Mouse (Mus musculus) kidney, postnatal 10 days (tissue): ENCODE data around the gene Chrna9.

Experiments
- DNase-seq: peaks from one replicate; pipeline ENCODE4 v3.0.0; 2021; ENCODE audit warnings: mixed read lengths

Chrna9 gene

DNA sequence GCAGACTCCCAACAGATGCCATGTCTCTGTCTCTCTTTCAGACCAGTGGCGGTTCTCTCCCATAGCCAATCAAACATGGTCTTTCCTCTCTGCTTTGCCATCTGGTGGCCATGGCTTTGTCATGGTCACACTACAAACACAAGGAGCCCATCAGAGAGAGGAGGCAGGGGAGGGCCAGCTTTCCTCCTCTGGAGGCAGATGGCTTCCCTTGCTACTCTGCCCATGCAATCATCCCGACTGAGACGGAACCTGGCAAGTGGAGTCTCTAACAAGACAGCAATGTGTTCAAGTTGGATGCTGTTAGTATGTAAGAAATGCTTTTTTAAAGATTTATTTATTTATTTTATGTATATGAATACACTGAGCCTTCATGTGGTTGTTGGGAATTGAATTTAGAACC, 14.8 kb upstream of the Chrna9 start:
- no peak for DNase-seq

- no peak for DNase-seq
Measured at GRCm38 (mm10) chr5:65920701-65921426, 13.9 kb upstream of the Chrna9 start.

GRCm38 (mm10) chr5:65921477-65922138, 13.1 kb upstream of the Chrna9 start:
- DNase-seq: no peak

DNA sequence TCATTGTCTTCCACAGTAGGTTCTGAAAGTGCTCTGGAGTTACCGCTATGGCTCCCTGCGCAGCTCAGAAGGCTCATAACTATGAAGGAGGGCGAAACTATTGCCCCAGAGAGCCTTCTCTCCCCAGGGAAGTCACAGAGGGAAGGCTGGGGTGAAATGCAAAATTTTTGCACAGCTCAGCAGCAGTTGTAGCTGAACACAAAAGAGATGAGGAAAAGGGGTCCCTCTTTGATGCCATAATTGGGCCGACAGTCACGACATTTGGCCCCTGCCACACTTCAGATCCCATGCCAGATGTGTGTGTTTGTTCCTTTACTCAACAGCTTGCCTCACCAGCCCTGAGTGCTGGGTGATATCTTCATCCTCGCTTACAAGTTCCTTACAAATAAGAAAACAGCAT, 8.1 kb upstream of the Chrna9 start:
- no peak for DNase-seq

DNA sequence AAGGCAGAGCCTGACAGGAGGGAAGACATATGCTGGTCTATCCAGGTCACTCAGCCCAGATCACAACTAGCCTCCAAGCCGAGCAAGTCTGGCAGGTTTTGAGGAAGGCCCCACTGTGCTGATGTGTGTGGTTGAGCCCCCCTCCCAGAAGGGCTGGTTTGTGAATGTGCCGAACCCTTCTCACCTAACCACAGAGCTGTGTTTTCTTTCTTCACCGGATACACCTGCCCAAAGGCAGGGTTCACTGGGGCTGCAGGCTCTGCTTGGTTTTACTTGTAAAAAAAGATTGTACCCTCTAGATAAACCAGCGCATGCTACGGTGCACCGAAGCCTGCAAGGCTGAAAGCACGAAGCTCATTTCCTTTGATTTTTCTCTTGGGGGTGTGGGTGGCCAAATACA, 5.6 kb upstream of the Chrna9 start:
- DNase-seq: no peak

DNA sequence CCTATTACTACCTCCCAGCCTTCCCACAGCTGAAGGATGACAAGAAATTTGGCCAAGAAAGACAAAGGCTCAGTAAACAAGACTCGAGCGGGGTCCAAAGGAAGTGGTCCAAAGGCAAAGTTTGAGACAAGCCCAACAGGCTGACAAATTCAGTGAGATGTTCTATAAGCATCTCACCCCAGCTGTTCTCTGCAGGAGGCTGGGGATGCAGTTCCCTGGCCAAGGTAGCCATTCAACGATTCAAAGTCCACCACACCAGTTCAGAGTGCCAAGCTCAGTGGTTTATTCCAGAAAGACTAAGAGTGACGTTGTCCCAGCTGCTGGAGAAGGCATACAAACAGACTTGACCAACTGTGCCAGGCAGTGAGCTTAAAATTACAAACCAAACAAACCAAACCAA, 4.5 kb upstream of the Chrna9 start:
- no peak for DNase-seq

- no peak for DNase-seq
Measured at GRCm38 (mm10) chr5:65933258-65933657, 1.5 kb upstream of the Chrna9 start.

- no peak for DNase-seq
Measured at GRCm38 (mm10) chr5:65933764-65934163, 957 bp upstream of the Chrna9 start.

GRCm38 (mm10) chr5:65937011-65937726, 2.4 kb downstream of the Chrna9 start:
- DNase-seq: no peak

- DNase-seq: peak; percentile 89
Measured at GRCm38 (mm10) chr5:65937998-65938715, 3.4 kb downstream of the Chrna9 start.

DNA sequence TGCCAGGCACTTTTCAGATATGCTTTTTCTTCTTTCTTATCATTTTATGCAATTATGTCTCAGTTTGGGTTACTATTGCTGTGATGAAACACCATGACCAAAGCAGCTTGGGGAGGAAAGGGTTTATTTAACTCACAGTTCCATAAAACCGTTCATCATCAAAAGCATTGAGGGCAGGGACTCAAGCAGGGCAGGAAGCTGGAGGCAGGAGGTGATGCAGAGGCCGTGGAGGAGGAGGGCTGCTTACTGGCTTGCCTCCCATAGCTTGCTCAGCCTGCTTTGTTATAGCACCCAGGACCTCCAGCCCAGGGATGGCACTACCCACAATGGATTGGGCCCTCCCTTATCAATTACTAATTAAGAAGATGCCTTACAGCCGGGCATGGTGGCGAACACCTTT, 6.4 kb downstream of the Chrna9 start:
- no peak for DNase-seq

- DNase-seq: no peak
Measured at GRCm38 (mm10) chr5:65949822-65950221, 15.1 kb downstream of the Chrna9 start.

- DNase-seq: peak; percentile 24
Measured at GRCm38 (mm10) chr5:65950236-65950635, 15.5 kb downstream of the Chrna9 start.

GRCm38 (mm10) chr5:65950679-65951512, 16.2 kb downstream of the Chrna9 start:
- peak; percentile 25 for DNase-seq

- no peak for DNase-seq
Measured at GRCm38 (mm10) chr5:65951513-65951909, 16.8 kb downstream of the Chrna9 start.

- DNase-seq: no peak
Measured at GRCm38 (mm10) chr5:65954130-65955080, 19.7 kb downstream of the Chrna9 start.

DNA sequence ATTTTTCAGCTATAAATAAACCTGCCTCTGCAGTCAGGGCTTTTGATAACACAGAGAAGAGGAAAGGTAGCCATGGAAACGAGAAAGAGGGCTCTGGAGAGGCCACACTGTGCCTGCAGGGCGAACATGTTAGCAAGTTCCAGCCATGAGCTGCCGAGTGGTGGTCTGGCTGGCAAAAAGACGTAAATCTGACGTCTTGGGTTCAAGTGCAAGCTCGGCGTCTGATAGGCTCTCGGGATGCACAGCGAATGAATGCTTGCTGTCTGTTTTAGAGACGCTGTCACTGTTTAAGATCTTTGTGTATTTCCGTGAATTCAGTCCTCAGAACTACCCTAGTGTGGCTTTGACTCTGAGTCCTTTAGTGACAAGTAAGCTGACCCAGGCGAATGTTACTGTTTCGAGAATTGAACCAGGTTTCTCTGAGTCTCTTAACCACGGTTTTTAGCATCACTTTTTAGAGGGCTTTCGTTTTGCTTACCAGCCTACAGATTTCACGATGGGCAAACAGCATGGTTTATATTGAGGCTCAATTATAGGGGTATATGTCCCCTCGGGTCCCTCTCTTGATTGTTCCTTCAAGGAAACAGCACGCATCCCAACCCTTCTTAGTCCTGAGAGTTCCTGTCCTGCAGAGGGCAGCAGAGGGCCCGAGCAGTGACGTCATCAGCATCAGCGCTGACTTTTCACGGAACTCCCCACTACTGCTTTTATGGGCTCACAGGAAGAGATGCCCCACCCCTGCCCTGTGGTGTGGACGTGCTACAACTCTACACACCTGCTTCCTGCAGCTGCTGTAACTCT, 20.8 kb downstream of the Chrna9 start:
- DNase-seq: peak; percentile 89

GRCm38 (mm10) chr5:65956144-65957008, 21.7 kb downstream of the Chrna9 start:
- no peak for DNase-seq

- DNase-seq: peak; percentile 65
Measured at GRCm38 (mm10) chr5:65958597-65958996, 23.9 kb downstream of the Chrna9 start.
